Mouse (Mus musculus) CD4-positive naive resting alpha-beta T cell, adult 57 days (primary cell): ENCODE measurements around the gene Olfr845. TPM values are rescaled to one million over a fixed set of nuclear protein-coding genes. Genes with fewer than 3 reads are reported as not detected.

Experiments used
- total RNA-seq: library from RNA; stranded (reverse); gene quantifications from one replicate; pipeline ENCODE4 v1.2.4, GENCODE M21; 2023

Olfr845 gene
- total RNA-seq: not detected

DNA sequence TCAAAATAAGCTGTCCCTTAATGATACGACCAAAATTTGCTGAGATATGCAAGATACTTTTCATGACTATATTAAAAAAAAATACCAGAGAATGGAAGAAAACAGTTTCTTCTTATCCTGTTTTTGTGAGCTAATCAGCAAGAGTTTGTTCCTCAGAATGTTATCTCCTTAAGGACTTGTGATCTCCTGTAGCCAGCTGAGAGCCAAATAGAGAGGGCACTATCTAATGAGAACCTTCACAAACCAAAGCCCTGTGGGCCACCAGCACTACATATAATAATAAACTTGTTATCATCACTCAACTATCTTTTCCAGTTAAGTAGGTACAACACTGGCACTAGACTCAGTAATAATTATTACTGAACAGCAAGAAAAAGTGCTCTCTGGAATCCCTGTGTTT lies at the start of gene Olfr845:
Gene Olfr845, plus strand, starts transcription at position 301 of the 400 bp plus-strand sequence.

DNA sequence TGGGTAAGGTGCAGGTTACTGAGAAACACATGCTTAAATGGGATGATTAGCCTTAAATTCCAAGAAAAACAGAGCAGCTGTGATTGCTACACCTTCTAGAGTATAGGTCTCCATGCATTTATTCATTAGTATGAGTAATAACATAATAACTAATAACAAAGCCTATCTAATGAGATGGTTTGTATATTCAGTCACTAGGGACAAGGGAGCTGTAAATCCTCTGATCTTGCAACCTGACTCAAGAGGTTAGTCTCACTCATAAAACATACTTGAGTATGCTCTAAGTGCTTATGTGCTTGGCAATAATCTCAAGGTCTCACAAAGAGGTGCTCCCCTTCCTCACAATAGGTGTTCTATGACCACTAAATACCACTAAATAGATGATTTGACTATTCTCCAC lies 20.2 kb upstream of the Olfr845 start, which contains the start of gene Olfr844:
Gene Olfr844, plus strand, starts transcription at position 301 of the 400 bp plus-strand sequence.

DNA sequence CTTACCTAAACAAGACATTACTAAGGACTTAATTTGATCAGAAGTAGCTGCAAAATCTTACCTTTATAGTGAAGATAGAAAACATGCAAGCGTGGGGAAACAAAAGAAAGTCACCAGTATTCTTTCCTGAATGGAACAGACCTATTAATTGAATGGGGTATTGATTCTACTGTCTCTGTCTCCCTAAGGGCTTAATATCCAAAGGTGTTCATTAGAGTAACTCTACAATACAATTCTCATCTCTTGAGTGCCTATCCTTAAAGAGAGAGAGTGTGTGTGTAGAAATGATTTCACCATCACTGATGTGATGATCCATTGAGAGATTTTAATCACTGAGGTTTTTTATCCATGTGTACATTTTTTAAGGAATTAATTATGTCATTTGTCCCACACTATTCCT lies 27.6 kb downstream of the Olfr845 start, which contains the start of gene Olfr846:
Gene Olfr846, minus strand, starts transcription at position 101 of the 400 bp plus-strand sequence.

DNA sequence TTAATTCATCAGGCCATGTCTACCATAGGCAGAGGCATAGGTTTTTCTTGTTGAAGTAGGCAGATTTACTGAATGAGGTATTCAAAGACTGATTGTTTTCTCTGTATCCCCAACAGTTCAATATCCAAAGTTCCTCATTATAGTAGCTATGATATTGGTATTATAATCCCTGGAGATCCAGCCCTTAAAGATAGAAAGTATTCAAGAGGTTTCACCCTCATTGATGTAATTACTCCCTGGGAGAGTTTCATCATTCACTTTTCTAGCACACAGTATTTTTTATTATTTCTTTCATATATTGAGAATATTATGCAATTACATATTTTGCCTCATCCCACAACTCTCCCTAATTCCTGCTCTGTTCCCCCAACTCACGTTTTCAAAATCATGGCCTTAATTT lies 42.3 kb downstream of the Olfr845 start, which contains the start of gene Olfr847:
Gene Olfr847, minus strand, starts transcription at position 101 of the 400 bp plus-strand sequence.

Other genes with a start within 250 kb of the Olfr845 start
- gene Olfr836, start 216.1 kb upstream of the Olfr845 start, total RNA-seq: not detected
- gene Olfr837, start 200.1 kb upstream of the Olfr845 start, total RNA-seq: not detected
- gene Olfr839-ps1, start 159.1 kb upstream of the Olfr845 start, total RNA-seq: not detected
- not detected for gene Olfr843, start 84.5 kb upstream of the Olfr845 start, total RNA-seq
- not detected for gene Olfr844, start 20.1 kb upstream of the Olfr845 start, total RNA-seq
- gene Olfr846, start 27.5 kb downstream of the Olfr845 start, total RNA-seq: not detected
- gene Olfr847, start 42.2 kb downstream of the Olfr845 start, total RNA-seq: not detected
- gene Olfr849, start 103.8 kb downstream of the Olfr845 start, total RNA-seq: not detected
- not detected for gene Olfr850, start 141.8 kb downstream of the Olfr845 start, total RNA-seq
- gene Olfr851, start 156.8 kb downstream of the Olfr845 start, total RNA-seq: not detected
- not detected for gene Olfr853, start 204.6 kb downstream of the Olfr845 start, total RNA-seq
- gene Olfr854, start 230.9 kb downstream of the Olfr845 start, total RNA-seq: not detected
- gene Olfr855, start 246.2 kb downstream of the Olfr845 start, total RNA-seq: not detected